Mouse (Mus musculus) liver, embryonic 16.5 days (tissue): ENCODE measurements at regions not wholly inside any gene's neighbourhood (a gene's known extent, or its start where the extent isn't known, plus 50 kb on each side); places are given as distances from the start of the nearest gene placed in this dataset.

Experiments
- ATAC-seq: fragments of 200-750 bp; cut with Nextera tagmentation; 2 replicates; pipeline ENCODE4 v1.8.0; 2017; ENCODE audit warnings: low read depth, mild to moderate bottlenecking, moderate number of reproducible peaks, moderate library complexity
- H3K27ac ChIP-seq: fragments of 300-500 bp; sonication (generic); 2 replicates; pipeline ENCODE4 v1.5.1; 2014; ENCODE audit warnings: mild to moderate bottlenecking, low read length
- H3K27me3 ChIP-seq: fragments of 300-500 bp; sonication (generic); 2 replicates; pipeline ENCODE4 v1.6.1; 2014; ENCODE audit warnings: low read depth, low read length, mixed read lengths; ENCODE audit not compliant: control insufficient read depth, insufficient read depth
- H3K36me3 ChIP-seq: fragments of 300-500 bp; sonication (generic); 2 replicates; pipeline ENCODE4 v1.6.1; 2014; ENCODE audit warnings: mild to moderate bottlenecking; ENCODE audit not compliant: control insufficient read depth, insufficient read depth
- H3K4me1 ChIP-seq: fragments of 300-500 bp; sonication (generic); 2 replicates; pipeline ENCODE4 v1.6.1; 2014; ENCODE audit warnings: low read depth, low read length, mixed read lengths; ENCODE audit not compliant: control insufficient read depth
- H3K4me2 ChIP-seq: fragments of 300-500 bp; sonication (generic); 2 replicates; pipeline ENCODE4 v1.6.1; 2014; ENCODE audit warnings: low read depth, low read length, mixed read lengths
- H3K4me3 ChIP-seq: fragments of 300-500 bp; sonication (generic); 2 replicates; pipeline ENCODE4 v1.5.1; 2014; ENCODE audit warnings: low read depth, mild to moderate bottlenecking, low read length
- H3K9ac ChIP-seq: fragments of 300-500 bp; sonication (generic); 2 replicates; pipeline ENCODE4 v1.6.1; 2014; ENCODE audit warnings: low read depth, low read length
- H3K9me3 ChIP-seq: fragments of 300-500 bp; sonication (generic); replicated peaks from 2 replicates; pipeline ENCODE4 v1.6.1; 2016; ENCODE audit warnings: low read length; ENCODE audit not compliant: control insufficient read depth
- WGBS: fragments of 180-500 bp; shearing (Covaris S2); extraction: QIAGEN DNeasy Blood & Tissue Kit; methylation state at CpG from one replicate; pipeline ENCODE4 v1.1.7; 2014; ENCODE audit not compliant: insufficient replicate concordance; 5-methylcytosine and 5-hydroxymethylcytosine counted together

DNA sequence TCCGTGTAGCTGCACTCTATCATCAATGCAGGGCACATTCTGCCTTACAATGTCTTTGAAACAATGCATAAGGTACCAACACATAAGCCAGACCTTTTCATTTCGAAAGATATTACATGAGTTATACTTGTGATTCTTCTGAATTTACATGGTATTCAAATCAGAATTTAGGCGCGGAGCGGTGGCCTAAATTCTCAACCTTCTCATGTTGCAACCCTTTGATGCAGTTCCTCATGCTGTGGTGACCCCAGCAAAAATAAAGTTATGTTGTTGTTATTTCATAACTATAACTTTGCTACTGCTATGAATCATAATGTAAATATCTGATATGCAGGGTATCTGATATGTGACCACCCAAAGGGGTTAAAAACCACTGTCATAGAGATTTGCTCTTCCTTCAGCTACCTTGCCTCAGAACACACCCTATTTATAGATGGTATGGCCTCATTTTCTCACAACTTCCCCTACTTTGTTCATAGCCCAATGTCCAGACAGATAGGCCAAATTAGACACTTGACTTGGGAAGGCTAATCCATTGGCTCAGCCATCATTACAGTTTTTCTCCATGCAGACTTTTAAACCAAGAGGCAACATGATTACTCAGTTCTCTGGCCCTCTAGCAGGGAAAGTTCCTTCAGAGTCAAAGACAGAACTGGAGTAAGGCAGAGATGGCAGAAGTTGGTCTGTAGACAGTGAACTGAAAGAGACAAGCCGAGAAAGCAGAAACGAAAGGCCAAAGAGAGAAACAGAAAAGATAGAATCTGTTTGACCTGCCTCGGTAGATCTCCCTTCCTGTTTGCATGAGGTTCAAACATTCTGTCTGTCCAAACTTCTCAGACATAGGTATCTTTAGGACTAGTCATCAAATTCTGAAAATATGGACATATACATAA is 102.1 kb upstream of the Ppm1h start:
- no peak overlapping the region for H3K4me2 ChIP-seq
- H3K9me3 ChIP-seq, result no peaks in the 10 kb centered on the region
- H3K9ac ChIP-seq, result no peak overlapping the region
- WGBS, result 61% methylated on average over 8 of the region's 8 CpGs
- no peak overlapping the region for H3K4me3 ChIP-seq
- ATAC-seq, result no peak
- H3K27me3 ChIP-seq, result no peaks in the 10 kb centered on the region
- H3K27ac ChIP-seq, result no peak overlapping the region
- H3K4me1 ChIP-seq, result no peaks in the 10 kb centered on the region
- no peaks in the 10 kb centered on the region for H3K36me3 ChIP-seq

DNA sequence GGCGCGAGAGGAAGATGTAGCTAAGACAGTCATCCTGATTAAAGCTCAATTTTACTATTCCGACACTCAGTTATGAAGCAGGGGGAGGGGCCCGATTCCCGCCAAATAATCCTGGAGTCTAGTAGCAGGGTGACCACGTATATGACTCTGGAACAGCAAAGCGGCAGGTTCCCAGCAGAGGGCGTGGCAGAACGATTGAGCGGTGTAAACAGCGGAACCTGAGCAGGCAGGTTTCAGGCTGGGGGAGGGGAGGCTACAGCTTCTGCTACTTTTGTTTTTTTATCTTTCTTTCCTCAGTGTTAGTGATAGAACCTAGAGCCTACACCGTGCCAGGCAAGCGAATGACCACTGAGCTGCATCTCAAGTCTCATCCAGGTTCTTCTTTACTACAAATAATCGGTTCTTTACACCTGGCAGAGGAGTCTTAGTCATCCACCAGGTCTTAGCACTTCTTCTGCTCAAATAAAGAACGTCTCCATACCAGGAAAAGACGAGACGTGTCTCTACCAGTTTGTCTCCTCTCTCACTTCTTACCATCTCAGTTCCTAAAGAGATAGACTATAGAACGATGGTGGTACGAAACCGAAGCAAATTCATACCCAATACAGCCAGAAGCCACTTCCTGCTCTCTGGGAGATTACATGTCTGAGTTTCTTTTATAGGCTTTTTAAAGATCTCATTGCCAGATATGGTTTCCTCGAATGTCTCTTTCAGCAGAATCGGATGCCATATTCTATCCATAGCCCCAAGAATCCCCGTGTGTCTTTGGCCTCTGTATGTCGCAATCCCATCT is 100.2 kb upstream of the Ppm1h start:
- WGBS, result 51% methylated on average over 24 of the region's 24 CpGs
- no peak overlapping the region for H3K4me2 ChIP-seq
- H3K36me3 ChIP-seq, result no peaks in the 10 kb centered on the region
- H3K9me3 ChIP-seq, result no peaks in the 10 kb centered on the region
- H3K9ac ChIP-seq, result no peak overlapping the region
- no peak overlapping the region for H3K27ac ChIP-seq
- ATAC-seq, result no peak
- no peaks in the 10 kb centered on the region for H3K27me3 ChIP-seq
- no peak overlapping the region for H3K4me3 ChIP-seq
- no peaks in the 10 kb centered on the region for H3K4me1 ChIP-seq

DNA sequence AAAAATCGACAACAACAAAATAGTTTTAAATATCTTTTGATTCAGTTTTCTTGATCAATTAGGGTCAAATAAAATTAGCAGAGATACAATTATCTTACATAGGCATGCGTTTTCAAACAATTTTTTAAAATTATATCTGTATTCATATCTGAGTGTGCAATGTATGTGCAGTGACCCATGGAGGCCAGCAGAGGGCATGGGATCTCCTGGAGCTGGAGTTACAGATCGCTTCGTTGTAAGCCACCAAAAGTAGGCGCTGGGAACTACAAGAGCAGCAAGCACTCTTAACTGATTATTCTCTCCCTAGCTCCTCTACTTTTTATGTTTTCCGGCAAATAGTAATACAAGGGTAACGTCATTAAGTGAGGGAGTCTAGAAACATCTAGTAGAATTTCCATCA is 97.5 kb upstream of the Ppm1h start:
- Histone ChIP-seq H3K27ac (no peak overlapping the region), H3K27me3 (no peaks in the 10 kb centered on the region), H3K9ac (no peak overlapping the region), H3K4me3 (no peak overlapping the region), H3K9me3 (no peaks in the 10 kb centered on the region), H3K4me2 (no peak overlapping the region), H3K4me1 (no peaks in the 10 kb centered on the region), H3K36me3 (no peaks in the 10 kb centered on the region)
- no peak for ATAC-seq
- WGBS, result 69% methylated on average over 7 of the region's 7 CpGs

DNA sequence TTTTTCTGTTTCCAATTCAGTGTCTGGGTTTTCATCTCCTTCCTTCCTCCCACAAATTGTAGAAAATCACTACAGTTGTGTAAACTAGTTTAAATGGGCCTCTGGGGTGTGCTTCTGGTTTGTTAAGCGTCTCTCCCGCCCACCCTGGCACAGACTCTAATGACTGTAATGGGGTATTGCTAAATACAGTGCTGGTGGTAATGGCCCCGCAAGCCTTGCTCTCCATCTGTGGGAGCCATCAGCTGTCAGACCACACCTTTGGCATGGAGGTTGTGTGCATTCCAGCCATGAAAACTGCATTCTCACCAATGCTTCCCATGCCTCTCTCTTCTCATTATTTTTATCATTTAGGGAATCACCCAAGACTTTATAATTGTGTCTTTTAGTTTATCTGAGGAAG is 91.0 kb upstream of the Ppm1h start:
- no peak for ATAC-seq
- WGBS, result 45% methylated on average over 3 of the region's 3 CpGs

DNA sequence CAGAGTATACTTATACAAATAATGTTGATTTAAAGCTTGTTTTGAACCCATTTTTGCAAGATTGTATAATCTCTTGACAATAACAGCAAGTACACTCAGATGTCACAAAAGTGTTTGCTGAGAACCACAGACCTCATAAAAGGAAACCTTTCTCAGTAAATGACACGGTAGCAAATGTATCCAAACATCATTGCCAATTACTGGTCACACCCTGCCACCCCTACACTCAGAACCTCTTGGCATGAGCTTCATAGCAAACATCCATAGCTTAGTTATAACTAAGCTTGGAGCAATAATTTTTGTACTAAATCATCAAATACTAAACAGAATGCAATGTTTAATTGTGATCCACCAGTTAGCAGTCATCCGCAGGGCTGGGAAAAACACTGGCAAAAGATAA is 79.1 kb upstream of the Ppm1h start:
- Histone ChIP-seq H3K27ac (no peak overlapping the region), H3K4me2 (no peak overlapping the region), H3K4me3 (no peak overlapping the region), H3K9me3 (no peaks in the 10 kb centered on the region), H3K36me3 (no peaks in the 10 kb centered on the region), H3K27me3 (no peaks in the 10 kb centered on the region), H3K4me1 (no peaks in the 10 kb centered on the region), H3K9ac (no peak overlapping the region)
- no peak for ATAC-seq
- 70% methylated on average over 2 of the region's 2 CpGs for WGBS

More for the DNA sequence above, 91.0 kb upstream of the Ppm1h start:
- Histone ChIP-seq H3K9me3 (no peaks in the 10 kb centered on the region), H3K36me3 (no peaks in the 10 kb centered on the region), H3K4me2 (no peak overlapping the region), H3K4me3 (no peak overlapping the region), H3K4me1 (no peaks in the 10 kb centered on the region), H3K9ac (no peak overlapping the region), H3K27ac (no peak overlapping the region), H3K27me3 (no peaks in the 10 kb centered on the region)

DNA sequence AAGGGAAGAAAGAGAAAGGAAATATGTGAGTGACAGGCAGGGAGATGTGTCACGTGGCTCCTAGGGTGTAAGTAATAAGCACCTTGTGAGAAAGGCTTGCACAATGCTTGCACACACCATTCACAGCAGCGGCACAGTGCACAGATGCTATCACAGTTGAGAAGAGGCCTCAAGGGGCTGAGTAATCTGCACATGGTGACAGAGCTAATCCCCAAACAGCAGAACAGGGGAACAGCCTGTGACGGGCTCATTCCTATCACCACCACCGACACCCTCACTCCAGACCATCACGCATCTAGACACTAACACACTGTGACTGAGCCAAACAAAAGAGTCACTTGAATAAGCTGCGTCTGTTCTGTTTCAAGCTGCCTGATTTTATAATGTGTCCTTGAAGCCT is 76.2 kb upstream of the Ppm1h start:
- H3K27me3 ChIP-seq, result no peaks in the 10 kb centered on the region
- H3K9me3 ChIP-seq, result no peaks in the 10 kb centered on the region
- no peak overlapping the region for H3K27ac ChIP-seq
- H3K4me2 ChIP-seq, result no peak overlapping the region
- no peak overlapping the region for H3K9ac ChIP-seq
- no peaks in the 10 kb centered on the region for H3K4me1 ChIP-seq
- WGBS, result 32% methylated on average over 6 of the region's 6 CpGs
- no peak overlapping the region for H3K4me3 ChIP-seq
- no peaks in the 10 kb centered on the region for H3K36me3 ChIP-seq
- ATAC-seq, result no peak

DNA sequence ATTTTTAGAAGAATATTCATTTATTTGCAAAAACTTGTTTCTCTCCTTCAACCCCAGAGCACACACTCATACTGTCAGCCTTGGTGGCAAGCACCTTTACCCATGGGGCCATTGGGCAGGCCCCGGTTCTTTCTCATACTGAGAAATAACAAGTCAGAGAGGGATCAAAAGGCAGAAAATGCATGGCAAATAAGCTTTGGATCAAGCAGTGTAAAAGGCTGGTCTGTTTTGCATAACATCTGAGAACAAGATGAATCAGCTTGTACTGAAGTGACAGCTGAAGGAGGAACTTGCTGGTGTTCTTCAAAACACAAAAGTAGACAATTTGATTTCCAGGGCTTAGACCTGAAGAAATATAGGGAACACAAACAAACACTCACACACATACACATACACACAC is 74.6 kb upstream of the Ppm1h start:
- H3K4me1 ChIP-seq, result no peaks in the 10 kb centered on the region
- no peak overlapping the region for H3K9ac ChIP-seq
- 60% methylated on average over 1 of the region's 1 CpGs for WGBS
- H3K4me3 ChIP-seq, result no peak overlapping the region
- H3K27me3 ChIP-seq, result no peaks in the 10 kb centered on the region
- no peak overlapping the region for H3K4me2 ChIP-seq
- H3K27ac ChIP-seq, result no peak overlapping the region
- ATAC-seq, result no peak
- H3K36me3 ChIP-seq, result no peaks in the 10 kb centered on the region
- no peaks in the 10 kb centered on the region for H3K9me3 ChIP-seq

DNA sequence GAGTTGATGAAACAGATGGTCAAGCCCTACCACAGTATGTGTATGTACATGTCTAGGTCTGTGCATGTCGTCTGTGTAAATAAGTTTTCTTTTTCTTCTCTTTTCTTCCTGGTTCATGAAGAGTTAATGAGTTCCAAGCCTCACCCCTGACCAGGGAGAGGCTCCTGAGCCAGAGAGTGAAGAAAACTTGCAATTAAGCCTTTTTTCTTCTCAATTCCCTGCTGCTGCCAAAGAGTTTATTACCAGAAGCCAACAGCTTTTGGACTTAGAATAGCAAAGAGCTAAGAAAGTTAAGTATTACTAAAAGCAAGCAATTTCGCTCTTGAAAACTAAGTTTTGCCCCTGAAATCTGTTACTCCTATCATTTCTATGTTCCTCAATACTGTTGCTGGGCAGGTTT is 65.3 kb upstream of the Ppm1h start:
- no peaks in the 10 kb centered on the region for H3K27me3 ChIP-seq
- H3K4me3 ChIP-seq, result no peak overlapping the region
- H3K4me2 ChIP-seq, result no peak overlapping the region
- no peak overlapping the region for H3K27ac ChIP-seq
- no peaks in the 10 kb centered on the region for H3K36me3 ChIP-seq
- peaks cover 5% of the 10 kb centered on the region for H3K4me1 ChIP-seq
- H3K9me3 ChIP-seq, result no peaks in the 10 kb centered on the region
- no peak for ATAC-seq
- WGBS, result 57% methylated on average over 2 of the region's 2 CpGs
- no peak overlapping the region for H3K9ac ChIP-seq

DNA sequence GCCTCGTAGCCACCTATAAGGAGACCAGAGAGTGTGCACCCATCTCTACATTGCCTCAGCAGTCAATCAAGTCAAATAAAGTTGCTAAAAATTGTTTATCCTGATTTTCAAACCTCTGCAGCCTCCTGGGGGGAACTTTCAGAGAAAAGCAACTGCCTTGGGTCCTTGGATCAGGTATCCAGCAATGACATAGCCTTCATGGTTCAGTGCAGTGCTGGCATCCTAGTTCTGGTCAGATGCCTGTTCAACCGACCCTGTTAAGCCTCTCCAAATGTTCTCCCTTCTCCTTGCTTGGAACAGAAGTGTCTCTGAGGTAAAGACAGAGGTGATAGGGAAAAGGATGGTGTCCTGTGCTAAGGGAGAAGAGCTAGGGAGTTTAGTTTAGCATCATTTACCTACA is 64.7 kb upstream of the Ppm1h start:
- ATAC-seq, result no peak
- WGBS, result 38% methylated on average over 2 of the region's 2 CpGs
- Histone ChIP-seq H3K4me3 (no peak overlapping the region), H3K27ac (no peak overlapping the region), H3K27me3 (no peaks in the 10 kb centered on the region), H3K9ac (no peak overlapping the region), H3K4me2 (no peak overlapping the region), H3K36me3 (no peaks in the 10 kb centered on the region), H3K4me1 (peaks cover 5% of the 10 kb centered on the region), H3K9me3 (no peaks in the 10 kb centered on the region)
